Mouse (Mus musculus): ENCODE data around the gene Hoxa9. TPM values are rescaled to one million over a fixed set of nuclear protein-coding genes. Genes with fewer than 3 reads are reported as not detected.
A peak's percentile ranks its signal among the peaks of the same experiment; 100 is the strongest.

Gene Hoxa9
- total and polyA plus RNA-seq, 2 experiments: 0.10 TPM; not detected in 1

GRCm38 (mm10) chr6:52221993-52222685, 8.8 kb downstream of the Hoxa9 start:
- WGBS: 24% methylated on average over 21 of the region's 21 CpGs
- Histone ChIP-seq H3K36me3 (ENCODE audit: control insufficient read depth, insufficient read depth, low read length) (no peaks in the 10 kb centered on the region), H3K4me3 (ENCODE audit: insufficient read depth, low read depth, low read length) (no peak overlapping the region), H3K79me2 (ENCODE audit: control insufficient read depth, insufficient read depth, low read length) (no peaks in the 10 kb centered on the region), H3K27ac (replicated peaks; ENCODE audit: insufficient read depth, low read depth, low read length) (no peak overlapping the region), H3K4me1 (ENCODE audit: control insufficient read depth, insufficient read depth, low read length) (peaks cover 3% of the 10 kb centered on the region; the same call in 1 of the 2 replicates), H3K9ac (ENCODE audit: low read depth, low read length) (no peak overlapping the region), H3K27me3 (ENCODE audit: control insufficient read depth, insufficient read depth, low read length) (peaks cover 39% of the 10 kb centered on the region)
- no peak for DNase-seq (ENCODE audit: extremely low read depth, low read depth, low spot score)
- TF ChIP-seq POLR2A (IDR thresholded peaks at IDR 0.05; ENCODE audit: extremely low read depth, insufficient read depth, low read length): no peak
- TF ChIP-seq CTCF (IDR thresholded peaks at IDR 0.05; ENCODE audit: low read depth, low read length): no peak

GRCm38 (mm10) chr6:52221337-52221992, 9.4 kb downstream of the Hoxa9 start, which contains the start of gene Hoxa7:
Gene Hoxa7 (minus strand): TSS chr6:52221854.
- H3K4me1 ChIP-seq (ENCODE audit: control insufficient read depth, insufficient read depth, low read length): peaks cover 3% of the 10 kb centered on the region; the same call in 1 of the 2 replicates
- H3K79me2 ChIP-seq (ENCODE audit: control insufficient read depth, insufficient read depth, low read length): no peaks in the 10 kb centered on the region
- peak within 1 kb of the TSS; percentile 62 for H3K4me3 ChIP-seq (ENCODE audit: insufficient read depth, low read depth, low read length)
- no peak within 1 kb of the TSS for H3K27ac ChIP-seq (replicated peaks; ENCODE audit: insufficient read depth, low read depth, low read length)
- peak within 1 kb of the TSS; percentile 46 for H3K9ac ChIP-seq (ENCODE audit: low read depth, low read length)
- H3K27me3 ChIP-seq (ENCODE audit: control insufficient read depth, insufficient read depth, low read length): peaks cover 38% of the 10 kb centered on the region
- no peak for TF ChIP-seq POLR2A (IDR thresholded peaks at IDR 0.05; ENCODE audit: extremely low read depth, insufficient read depth, low read length)
- TF ChIP-seq CTCF (IDR thresholded peaks at IDR 0.05; ENCODE audit: low read depth, low read length): peak; percentile 97
- WGBS: 3% methylated on average over 46 of the region's 46 CpGs
- DNase-seq (ENCODE audit: extremely low read depth, low read depth, low spot score): peak; percentile 37
- H3K36me3 ChIP-seq (ENCODE audit: control insufficient read depth, insufficient read depth, low read length): no peaks in the 10 kb centered on the region

GRCm38 (mm10) chr6:52220865-52221310, 10.0 kb downstream of the Hoxa9 start:
- H3K27ac ChIP-seq (replicated peaks; ENCODE audit: insufficient read depth, low read depth, low read length): no peak overlapping the region
- no peak overlapping the region for H3K9ac ChIP-seq (ENCODE audit: low read depth, low read length)
- H3K4me1 ChIP-seq (ENCODE audit: control insufficient read depth, insufficient read depth, low read length): peaks cover 3% of the 10 kb centered on the region; the same call in 1 of the 2 replicates
- H3K36me3 ChIP-seq (ENCODE audit: control insufficient read depth, insufficient read depth, low read length): no peaks in the 10 kb centered on the region
- TF ChIP-seq POLR2A (IDR thresholded peaks at IDR 0.05; ENCODE audit: extremely low read depth, insufficient read depth, low read length) (no peak), CTCF (IDR thresholded peaks at IDR 0.05; ENCODE audit: low read depth, low read length) (no peak)
- peaks cover 43% of the 10 kb centered on the region for H3K27me3 ChIP-seq (ENCODE audit: control insufficient read depth, insufficient read depth, low read length)
- WGBS: 19% methylated on average over 12 of the region's 12 CpGs
- H3K79me2 ChIP-seq (ENCODE audit: control insufficient read depth, insufficient read depth, low read length): no peaks in the 10 kb centered on the region
- DNase-seq (ENCODE audit: extremely low read depth, low read depth, low spot score): no peak
- peak overlapping the region; percentile 62; the same call in 1 of the 2 replicates for H3K4me3 ChIP-seq (ENCODE audit: insufficient read depth, low read depth, low read length)

GRCm38 (mm10) chr6:52220003-52220864, 10.7 kb downstream of the Hoxa9 start:
- DNase-seq (ENCODE audit: extremely low read depth, low read depth, low spot score): no peak
- no peaks in the 10 kb centered on the region for H3K79me2 ChIP-seq (ENCODE audit: control insufficient read depth, insufficient read depth, low read length)
- no peaks in the 10 kb centered on the region for H3K36me3 ChIP-seq (ENCODE audit: control insufficient read depth, insufficient read depth, low read length)
- H3K27me3 ChIP-seq (ENCODE audit: control insufficient read depth, insufficient read depth, low read length): peaks cover 42% of the 10 kb centered on the region
- H3K9ac ChIP-seq (ENCODE audit: low read depth, low read length): no peak overlapping the region
- H3K4me3 ChIP-seq (ENCODE audit: insufficient read depth, low read depth, low read length): no peak overlapping the region
- H3K4me1 ChIP-seq (ENCODE audit: control insufficient read depth, insufficient read depth, low read length): peaks cover 3% of the 10 kb centered on the region; the same call in 1 of the 2 replicates
- TF ChIP-seq POLR2A (IDR thresholded peaks at IDR 0.05; ENCODE audit: extremely low read depth, insufficient read depth, low read length) (no peak), CTCF (IDR thresholded peaks at IDR 0.05; ENCODE audit: low read depth, low read length) (no peak)
- H3K27ac ChIP-seq (replicated peaks; ENCODE audit: insufficient read depth, low read depth, low read length): no peak overlapping the region
- 45% methylated on average over 32 of the region's 32 CpGs for WGBS

- Histone ChIP-seq H3K27ac (replicated peaks; ENCODE audit: insufficient read depth, low read depth, low read length) (no peak overlapping the region), H3K9ac (ENCODE audit: low read depth, low read length) (no peak overlapping the region), H3K4me3 (ENCODE audit: insufficient read depth, low read depth, low read length) (no peak overlapping the region), H3K27me3 (ENCODE audit: control insufficient read depth, insufficient read depth, low read length) (peaks cover 44% of the 10 kb centered on the region), H3K36me3 (ENCODE audit: control insufficient read depth, insufficient read depth, low read length) (no peaks in the 10 kb centered on the region), H3K4me1 (ENCODE audit: control insufficient read depth, insufficient read depth, low read length) (peaks cover 3% of the 10 kb centered on the region; the same call in 1 of the 2 replicates), H3K79me2 (ENCODE audit: control insufficient read depth, insufficient read depth, low read length) (no peaks in the 10 kb centered on the region)
- DNase-seq (ENCODE audit: extremely low read depth, low read depth, low spot score): no peak
- 60% methylated on average over 9 of the region's 9 CpGs for WGBS
- no peak for TF ChIP-seq POLR2A (IDR thresholded peaks at IDR 0.05; ENCODE audit: extremely low read depth, insufficient read depth, low read length)
- no peak for TF ChIP-seq CTCF (IDR thresholded peaks at IDR 0.05; ENCODE audit: low read depth, low read length)
Measured at GRCm38 (mm10) chr6:52219234-52219942, 11.5 kb downstream of the Hoxa9 start.

Data from liver, adult 2 months (tissue).